Mouse (Mus musculus): ENCODE measurements around the gene Pde12.
"Not testable (repeated sequence)": the region's sequence is repeated elsewhere in the genome, so short reads cannot be mapped to it uniquely, and the experiment has no call there.

The Pde12 gene

GRCm38 (mm10) chr14:26669292-26670073, at the start of gene Pde12:
TSS of gene Pde12 (minus strand) at chr14:26669883.
- DNase-seq (ENCODE audit: low read depth, low spot score): peak; percentile 89

DNA sequence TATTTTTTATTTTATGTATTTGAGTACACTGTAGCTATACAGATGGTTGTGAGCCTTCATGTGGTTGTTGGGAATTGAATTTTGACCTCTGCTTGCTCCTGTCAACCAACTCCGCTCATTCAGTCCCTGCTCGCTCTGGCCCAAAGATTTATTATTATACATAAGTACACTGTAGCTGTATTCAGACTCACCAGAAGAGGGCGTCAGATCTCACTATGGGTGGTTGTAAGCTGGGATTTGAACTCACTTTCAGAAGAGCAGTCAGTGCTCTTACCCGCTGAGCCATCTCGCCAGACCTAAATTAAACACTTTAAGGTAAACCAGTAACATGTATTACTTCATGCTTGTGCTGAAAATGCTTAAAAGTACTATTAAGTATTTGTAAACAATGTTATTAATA, 35.6 kb upstream of the Pde12 start:
- DNase-seq (ENCODE audit: low read depth, low spot score): not testable (repeated sequence)

GRCm38 (mm10) chr14:26697912-26698311, 28.2 kb upstream of the Pde12 start:
- DNase-seq (ENCODE audit: low read depth, low spot score): no peak

DNA sequence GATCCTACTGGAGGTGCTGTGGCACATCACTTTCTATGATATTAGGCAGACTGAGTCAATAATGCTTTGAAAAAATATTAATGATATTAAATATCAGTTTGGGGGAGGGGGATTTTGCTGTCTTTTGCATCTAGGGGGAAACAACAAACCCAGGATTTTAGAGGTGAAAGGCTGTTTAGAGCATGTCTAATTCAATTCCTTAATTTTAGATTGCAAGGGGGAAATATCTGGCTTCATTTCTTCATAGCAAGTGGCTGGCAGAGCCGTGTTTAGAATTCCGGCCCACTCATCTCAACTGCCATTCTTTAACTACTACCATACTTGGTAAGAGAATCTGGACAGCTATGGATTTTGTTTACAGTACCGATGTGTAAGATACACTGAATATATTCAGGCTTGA, 23.3 kb upstream of the Pde12 start, which contains the start of gene Dnah12:
Gene Dnah12, plus strand, starts transcription at position 301 of the 400 bp plus-strand sequence.
- no peak for DNase-seq (ENCODE audit: low read depth, low spot score)

DNA sequence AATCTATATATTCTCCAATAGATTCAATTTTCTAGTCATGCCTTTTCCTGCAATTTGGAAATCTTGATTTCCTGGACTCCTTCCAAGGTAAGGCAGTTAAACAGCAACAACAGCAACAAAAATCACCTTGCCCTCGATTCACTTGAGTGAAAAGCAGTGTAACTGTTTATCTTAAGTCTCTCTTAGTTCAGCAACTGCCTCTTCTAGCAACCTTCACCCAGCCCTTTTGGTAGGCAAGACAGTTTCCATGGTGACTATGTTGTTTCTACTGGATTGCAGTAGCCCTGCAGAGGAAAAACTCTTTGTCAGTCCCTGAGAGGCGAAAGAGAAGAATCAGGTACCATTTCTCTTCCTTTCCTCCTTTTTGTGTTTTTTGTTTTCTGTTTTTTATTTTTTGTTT, 21.7 kb upstream of the Pde12 start:
- DNase-seq (ENCODE audit: low read depth, low spot score): no peak

DNA sequence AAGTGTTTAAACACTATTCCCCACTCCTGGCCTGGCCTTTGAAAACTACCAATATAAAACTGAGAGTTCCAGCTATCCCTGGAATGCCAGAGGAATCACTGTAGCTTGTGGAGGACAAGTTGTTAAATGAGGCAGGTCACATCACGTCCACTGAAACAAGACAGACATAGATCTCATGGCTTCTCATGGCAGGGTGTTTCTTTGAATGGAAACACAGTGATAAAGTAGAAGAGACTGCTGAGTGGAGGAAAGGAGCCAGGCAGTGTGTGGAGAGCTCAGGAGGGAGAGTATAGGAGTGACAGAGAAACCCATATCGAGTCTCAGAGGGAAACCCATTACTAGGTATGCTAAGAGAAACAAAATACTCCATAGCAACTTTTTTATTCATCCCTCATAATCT, 21.0 kb upstream of the Pde12 start:
- no peak for DNase-seq (ENCODE audit: low read depth, low spot score)

GRCm38 (mm10) chr14:26675791-26676190, 6.1 kb upstream of the Pde12 start:
- DNase-seq (ENCODE audit: low read depth, low spot score): no peak

DNA sequence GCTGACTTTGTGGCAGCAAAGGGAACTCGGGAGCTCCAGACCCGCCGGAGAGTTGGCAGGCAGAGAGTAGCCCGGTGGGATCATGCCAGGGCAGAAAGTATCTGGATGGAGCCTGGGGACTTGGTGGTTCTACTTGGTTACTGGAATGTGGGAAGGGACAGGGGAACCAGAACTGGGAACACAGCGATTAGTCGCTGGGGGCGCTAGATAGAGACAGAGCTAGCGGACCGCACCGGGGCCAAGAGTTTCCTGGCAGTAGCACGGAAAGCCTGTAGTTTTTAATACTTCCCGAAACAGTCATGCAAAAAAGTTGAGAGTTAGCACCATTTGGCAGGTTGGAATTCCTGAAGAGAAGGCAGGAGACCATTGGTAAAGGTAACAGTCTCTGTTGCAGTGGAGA, 5.7 kb upstream of the Pde12 start:
- DNase-seq (ENCODE audit: low read depth, low spot score): no peak

DNA sequence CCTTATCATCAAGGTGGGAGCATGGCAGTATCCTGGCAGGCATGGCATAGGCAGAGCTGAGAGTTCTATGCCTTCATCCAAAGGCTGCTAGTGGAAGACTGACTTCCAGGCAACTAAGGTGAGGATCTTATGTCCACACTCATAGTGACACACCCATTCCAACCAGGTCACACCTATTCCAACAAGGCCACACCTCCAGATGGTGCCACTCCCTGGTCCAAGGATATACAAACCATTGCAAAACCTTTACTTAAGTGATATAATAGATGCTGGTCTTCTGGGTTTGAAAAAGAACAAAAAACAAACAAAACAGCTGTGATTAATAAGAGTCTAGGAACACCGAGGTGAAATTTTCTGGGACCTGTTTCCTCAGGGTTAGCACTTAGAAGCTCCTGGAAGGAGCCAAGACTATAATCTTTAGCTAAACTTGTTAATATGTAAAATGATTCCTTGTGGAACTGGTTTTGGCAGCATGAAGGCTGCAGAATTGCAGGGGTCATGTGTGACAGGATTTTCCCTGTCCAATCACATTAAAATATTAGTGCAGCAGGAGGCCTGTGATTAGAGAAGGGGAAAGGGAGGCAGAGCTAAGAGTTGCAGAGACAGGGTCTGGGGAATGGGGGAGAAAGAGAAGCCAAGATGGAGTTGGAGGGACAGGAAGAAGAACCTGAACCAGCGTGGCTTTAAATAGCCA, 4.9 kb upstream of the Pde12 start:
- not testable (repeated sequence) for DNase-seq (ENCODE audit: low read depth, low spot score)

DNA sequence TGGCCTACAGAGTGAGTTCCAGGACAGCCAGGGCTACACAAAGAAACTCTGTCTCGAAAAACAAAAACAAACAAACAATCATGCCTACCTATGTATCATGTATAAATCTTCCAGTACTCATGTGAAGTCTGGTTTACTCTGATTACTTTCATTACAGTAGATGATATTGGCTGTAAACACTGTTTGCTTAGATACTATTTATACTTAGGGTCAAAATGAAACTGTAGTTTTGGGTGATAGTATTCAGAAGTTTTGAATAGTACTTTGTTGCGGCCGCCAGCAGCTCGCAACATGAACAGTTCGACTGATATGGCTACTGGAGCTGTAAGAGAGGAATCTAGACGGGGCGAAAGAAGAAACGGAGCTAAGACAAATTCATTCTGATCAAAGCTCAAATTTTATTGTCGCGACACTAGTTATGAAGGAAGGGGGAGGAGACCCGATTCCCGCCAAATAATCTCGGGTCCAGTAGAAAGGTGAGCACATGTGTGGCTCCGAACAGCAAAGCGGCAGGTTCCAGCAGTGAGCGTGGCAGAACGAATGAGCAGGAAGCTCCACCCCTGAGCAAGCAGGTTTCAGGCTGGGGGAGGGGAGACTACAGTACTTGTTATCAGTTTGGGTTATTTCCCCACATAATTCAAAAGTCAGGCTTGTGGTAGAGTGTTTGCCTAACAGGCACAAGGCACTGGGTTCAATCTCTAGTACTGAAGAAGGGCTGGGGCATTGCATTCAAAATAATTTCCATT, 2.4 kb upstream of the Pde12 start:
- not testable (repeated sequence) for DNase-seq (ENCODE audit: low read depth, low spot score)

DNA sequence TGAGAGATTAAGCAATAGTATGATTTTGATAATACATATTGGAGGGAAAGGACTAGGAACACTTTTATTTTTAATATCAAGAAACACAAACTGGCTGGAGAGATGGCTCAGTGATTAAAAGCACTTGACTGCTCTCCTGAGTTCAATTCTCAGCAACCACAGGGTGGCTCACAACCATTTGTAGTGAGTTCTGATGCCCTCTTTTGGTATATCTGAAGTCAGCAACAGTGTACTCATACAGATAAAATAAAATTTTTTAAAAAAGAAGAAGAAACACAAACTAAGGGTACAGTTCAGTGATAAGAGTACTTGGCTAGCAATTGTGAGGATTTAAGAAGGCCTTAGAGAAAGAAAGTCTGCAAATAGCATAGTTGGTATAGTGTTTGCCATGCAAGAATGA, 1.3 kb upstream of the Pde12 start:
- DNase-seq (ENCODE audit: low read depth, low spot score): no peak

DNA sequence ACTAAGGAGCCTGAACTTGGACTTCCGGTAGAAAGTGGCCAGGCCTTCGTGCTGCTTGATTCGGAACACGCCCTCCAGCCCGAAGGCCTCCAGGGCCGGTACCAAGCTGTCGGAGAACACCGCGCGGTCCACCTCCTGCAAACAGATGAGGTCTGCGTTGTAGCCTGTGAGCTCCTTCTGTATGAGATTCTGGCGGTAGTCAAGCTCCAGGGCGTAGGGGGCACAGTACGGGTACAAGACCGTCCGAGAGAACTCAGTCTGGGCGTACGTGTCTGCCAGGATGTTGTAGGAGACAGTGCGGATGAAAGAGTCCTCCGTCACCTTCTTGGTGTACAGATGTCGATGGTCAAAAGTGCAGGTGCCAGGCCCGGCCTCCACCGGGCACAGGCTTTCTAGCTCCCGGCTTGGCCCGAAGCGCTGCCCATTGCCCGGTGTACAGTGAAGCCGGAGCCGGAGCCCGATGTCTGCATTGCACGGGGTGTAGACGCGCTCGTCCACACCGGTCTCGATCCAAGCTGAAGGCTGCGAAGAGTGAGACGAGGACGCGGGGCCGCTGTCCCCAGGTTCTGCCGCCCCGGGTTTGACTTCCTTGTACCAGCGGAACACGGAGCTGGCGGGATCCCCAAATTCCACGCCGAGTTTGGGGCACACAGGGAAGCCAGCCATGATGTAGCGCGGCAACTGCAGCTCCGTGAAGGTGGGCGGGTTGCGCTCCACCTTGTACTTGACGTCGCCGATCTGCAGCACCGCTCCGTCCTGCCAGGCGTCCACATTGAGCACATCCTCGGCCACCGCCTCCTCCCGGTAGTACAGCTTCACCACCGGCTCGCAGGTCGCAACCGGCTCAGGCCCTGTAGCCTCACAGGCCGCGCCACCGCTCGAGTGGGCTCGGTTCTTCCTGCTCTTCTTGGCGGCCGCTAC, 1.1 kb downstream of the Pde12 start:
- DNase-seq (ENCODE audit: low read depth, low spot score): no peak

DNA sequence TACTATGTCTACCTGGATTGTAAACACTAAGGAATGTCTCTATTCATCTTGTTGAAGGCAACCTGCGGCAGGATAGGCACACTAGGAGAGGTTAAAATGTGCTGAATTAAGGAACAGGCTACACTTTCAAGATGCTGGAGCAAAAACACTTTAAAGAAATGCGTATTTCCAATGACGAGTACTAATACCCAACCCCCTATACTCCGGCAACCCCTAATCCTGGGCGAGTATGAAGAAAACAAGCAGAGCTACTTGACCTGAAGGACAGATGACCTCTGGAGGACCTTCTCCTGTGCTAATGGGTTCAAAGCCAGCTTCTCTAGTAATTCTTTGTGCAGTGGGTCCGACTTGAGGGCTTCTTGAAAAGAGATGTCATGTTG, 1.7 kb downstream of the Pde12 start:
- no peak for DNase-seq (ENCODE audit: low read depth, low spot score)

DNA sequence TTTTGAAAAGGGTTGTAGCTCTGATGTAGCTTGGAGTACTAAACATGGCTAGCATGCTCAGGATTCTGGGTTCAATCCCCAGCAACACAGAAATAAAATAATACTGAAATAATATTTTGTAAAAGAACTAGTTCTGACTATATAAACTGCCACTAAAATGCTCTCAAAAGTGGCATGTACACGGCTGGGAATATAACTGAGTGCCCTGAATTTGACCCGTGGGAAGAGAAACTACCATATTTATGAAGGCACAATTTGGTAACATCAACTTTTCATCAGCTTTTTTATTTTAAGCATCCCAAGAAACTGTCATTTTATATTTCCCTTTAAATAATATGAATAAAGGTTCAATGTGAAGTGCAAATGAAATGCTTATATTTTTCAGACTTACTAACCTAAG, 5.8 kb downstream of the Pde12 start:
- DNase-seq (ENCODE audit: low read depth, low spot score): no peak

- DNase-seq (ENCODE audit: low read depth, low spot score): no peak
These were observed 7.2 kb downstream of the Pde12 start for GRCm38 (mm10) chr14:26662488-26662887.

- DNase-seq (ENCODE audit: low read depth, low spot score): no peak
These were observed 7.7 kb downstream of the Pde12 start for GRCm38 (mm10) chr14:26662016-26662415.

DNA sequence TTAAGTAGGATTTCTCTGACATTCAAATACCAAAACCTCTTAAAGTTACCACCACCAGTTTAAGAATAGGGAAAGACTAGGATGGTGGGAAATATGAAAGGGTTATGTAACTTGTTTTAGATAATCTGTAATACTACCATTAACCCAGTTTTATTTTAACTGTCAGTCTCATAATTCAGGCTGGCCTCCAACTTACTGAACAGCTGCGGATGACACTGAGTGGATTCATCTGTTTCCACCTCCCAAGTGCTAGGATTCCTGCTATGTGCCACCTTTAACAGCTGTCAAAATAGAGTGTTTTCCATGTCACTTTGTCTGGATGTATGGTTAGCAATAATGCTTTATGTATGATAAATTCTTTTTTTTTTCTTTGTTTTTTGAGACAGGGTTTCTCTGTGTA, 9.4 kb downstream of the Pde12 start:
- no peak for DNase-seq (ENCODE audit: low read depth, low spot score)

DNA sequence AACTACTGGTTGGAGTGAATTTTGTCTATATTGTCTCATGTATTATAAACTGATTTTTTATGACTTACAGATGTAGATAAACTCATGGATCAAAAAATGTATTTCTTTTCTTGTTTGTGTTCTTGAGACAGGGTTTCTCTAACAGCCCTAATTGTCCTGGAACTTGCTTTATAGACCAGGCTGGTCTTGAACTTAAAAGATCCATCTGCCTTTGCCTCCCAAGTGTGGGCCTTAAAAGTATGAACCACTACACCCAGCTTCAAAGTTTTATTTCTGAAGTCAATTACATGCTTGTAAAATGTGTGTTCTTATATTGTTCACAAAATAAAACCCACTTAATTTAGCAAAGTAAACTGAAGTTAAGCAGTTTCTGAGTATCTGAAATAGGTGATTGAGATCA, 11.5 kb downstream of the Pde12 start:
- no peak for DNase-seq (ENCODE audit: low read depth, low spot score)

DNA sequence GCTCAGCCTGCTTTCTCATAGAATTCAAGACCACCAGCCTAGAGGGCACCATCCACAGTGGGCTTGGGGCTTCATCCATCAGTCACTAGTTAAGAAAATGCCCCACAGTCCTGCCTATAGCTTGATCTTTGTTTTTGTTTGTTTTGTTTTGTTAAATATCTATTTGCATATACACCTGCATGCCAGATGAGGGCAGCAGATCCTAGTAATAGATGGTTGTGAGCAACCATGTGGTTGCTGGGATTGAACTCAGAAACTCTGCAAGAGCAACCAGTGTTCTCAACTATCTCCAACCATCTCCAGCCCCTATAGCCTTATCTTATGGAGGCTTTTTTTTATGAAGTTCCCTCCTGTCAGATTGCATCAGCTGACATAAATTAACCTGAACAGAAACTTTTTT, 17.8 kb downstream of the Pde12 start:
- no peak for DNase-seq (ENCODE audit: low read depth, low spot score)

DNA sequence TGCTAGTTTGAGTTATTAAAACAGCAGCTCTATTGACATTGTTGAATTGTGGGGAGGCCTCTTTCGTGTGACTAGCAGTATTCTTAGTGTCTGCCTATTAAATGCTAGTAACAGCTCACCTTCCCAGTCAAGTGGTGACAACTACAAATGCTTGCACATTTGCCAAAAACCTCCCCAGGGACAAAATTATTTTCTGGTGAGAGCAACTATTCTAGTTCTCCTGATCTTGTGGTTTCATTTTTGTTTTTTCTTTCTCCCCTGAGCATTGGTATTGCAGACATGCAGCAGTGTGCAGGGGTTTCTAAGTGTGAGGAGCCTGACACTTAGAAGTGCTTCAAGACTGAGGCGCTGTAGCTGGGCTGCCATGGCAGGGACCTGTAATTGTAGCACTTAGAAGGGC, 21.9 kb downstream of the Pde12 start:
- DNase-seq (ENCODE audit: low read depth, low spot score): no peak

DNA sequence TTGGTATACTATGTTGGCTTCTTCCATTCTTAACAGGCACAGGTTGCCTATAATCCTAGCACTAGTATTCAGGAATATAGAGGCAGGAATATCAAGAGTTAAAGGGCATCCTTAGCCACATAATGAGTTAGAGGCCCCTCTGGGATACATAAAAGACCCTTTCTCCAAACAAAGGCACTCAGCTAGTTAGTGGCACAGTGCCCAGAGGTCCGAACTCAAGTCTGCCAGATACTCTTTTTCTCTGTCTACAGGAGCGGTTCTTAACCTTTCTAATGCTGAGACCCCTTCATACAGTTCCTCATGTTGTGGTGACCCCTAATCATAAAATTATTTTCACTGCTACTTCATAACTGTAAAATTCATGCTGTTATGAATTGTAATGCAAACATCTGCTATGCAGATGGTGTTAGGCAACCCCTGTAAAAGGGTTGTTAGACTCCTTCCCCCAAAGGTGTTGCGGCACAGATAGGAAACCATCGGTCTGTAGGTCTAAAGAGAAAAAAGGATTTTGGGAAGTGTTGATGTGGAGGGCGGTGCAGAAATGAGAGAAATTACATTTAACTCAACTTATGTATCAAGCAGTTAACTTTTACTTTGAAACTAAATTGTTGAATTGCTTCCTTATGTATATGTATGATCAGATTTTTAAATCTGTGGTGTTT, 23.6 kb downstream of the Pde12 start:
- DNase-seq (ENCODE audit: low read depth, low spot score): no peak

Data from retina, adult 2 months (tissue).